Mouse (Mus musculus) kidney, postnatal 0 days (tissue): ENCODE measurements around the gene Qrich1. TPM values are rescaled to one million over a fixed set of nuclear protein-coding genes. Genes with fewer than 3 reads are reported as not detected.

Experiments used
- ATAC-seq: fragments of 200-750 bp; cut with Nextera tagmentation; replicated peaks from 2 replicates; pipeline ENCODE4 v1.8.0; 2017; ENCODE audit warnings: low read depth, moderate number of reproducible peaks, moderate TSS enrichment, moderate library complexity; ENCODE audit not compliant: low FRiP score
- DNase-seq: peaks from one replicate; pipeline ENCODE4 v3.0.0-alpha.2; 2016; ENCODE audit warnings: low spot score
- H3K27ac ChIP-seq: fragments of 300-500 bp; sonication (generic); 2 replicates; pipeline ENCODE4 v1.5.1; 2014; ENCODE audit warnings: mild to moderate bottlenecking
- H3K27me3 ChIP-seq: fragments of 300-500 bp; sonication (generic); 2 replicates; pipeline ENCODE4 v1.6.1; 2014; ENCODE audit warnings: low read length, mixed read lengths; ENCODE audit not compliant: insufficient read depth
- H3K36me3 ChIP-seq: fragments of 300-500 bp; sonication (generic); 2 replicates; pipeline ENCODE4 v1.6.1; 2014; ENCODE audit warnings: low read length, mixed read lengths; ENCODE audit not compliant: insufficient read depth
- H3K4me1 ChIP-seq: fragments of 300-500 bp; sonication (generic); replicated peaks from 2 replicates; pipeline ENCODE4 v1.6.1; 2014; ENCODE audit warnings: antibody characterized with exemption, low read length, mixed read lengths; ENCODE audit not compliant: insufficient read depth
- H3K4me2 ChIP-seq: fragments of 300-500 bp; sonication (generic); 2 replicates; pipeline ENCODE4 v1.6.1; 2014; ENCODE audit warnings: mild to moderate bottlenecking, low read length, moderate library complexity, mixed read lengths
- H3K4me3 ChIP-seq: fragments of 300-500 bp; sonication (generic); replicated peaks from 2 replicates; pipeline ENCODE4 v1.5.1; 2014; ENCODE audit warnings: low read depth, low read length
- H3K9ac ChIP-seq: fragments of 300-500 bp; sonication (generic); 2 replicates; pipeline ENCODE4 v1.6.1; 2014; ENCODE audit warnings: low read depth, low read length
- H3K9me3 ChIP-seq: fragments of 300-500 bp; sonication (generic); replicated peaks from 2 replicates; pipeline ENCODE4 v1.6.1; 2016; ENCODE audit warnings: low read length, inconsistent platforms, mixed read lengths
- CTCF ChIP-seq: IDR thresholded peaks from 2 replicates; pipeline ENCODE4 v1.5.1; 2016; ENCODE audit warnings: antibody characterized with exemption, low read depth, mild to moderate bottlenecking, moderate library complexity
- WGBS: fragments of 180-500 bp; shearing (Covaris S2); extraction: QIAGEN DNeasy Blood & Tissue Kit; methylation state at CpG from one replicate; pipeline ENCODE4 v1.1.7; 2014; 5-methylcytosine and 5-hydroxymethylcytosine counted together
- polyA plus RNA-seq: library from polyadenylated mRNA; unstranded; fragments of >200 nt; fragmentation: Nextera tagmentation; extraction: Ambion mirVana; gene quantifications from 2 replicates; pipeline ENCODE4 v1.2.1, GENCODE M21; 2015

The Qrich1 gene
- polyA plus RNA-seq, 1 experiment from 2014 or later = 87.2 TPM

DNA sequence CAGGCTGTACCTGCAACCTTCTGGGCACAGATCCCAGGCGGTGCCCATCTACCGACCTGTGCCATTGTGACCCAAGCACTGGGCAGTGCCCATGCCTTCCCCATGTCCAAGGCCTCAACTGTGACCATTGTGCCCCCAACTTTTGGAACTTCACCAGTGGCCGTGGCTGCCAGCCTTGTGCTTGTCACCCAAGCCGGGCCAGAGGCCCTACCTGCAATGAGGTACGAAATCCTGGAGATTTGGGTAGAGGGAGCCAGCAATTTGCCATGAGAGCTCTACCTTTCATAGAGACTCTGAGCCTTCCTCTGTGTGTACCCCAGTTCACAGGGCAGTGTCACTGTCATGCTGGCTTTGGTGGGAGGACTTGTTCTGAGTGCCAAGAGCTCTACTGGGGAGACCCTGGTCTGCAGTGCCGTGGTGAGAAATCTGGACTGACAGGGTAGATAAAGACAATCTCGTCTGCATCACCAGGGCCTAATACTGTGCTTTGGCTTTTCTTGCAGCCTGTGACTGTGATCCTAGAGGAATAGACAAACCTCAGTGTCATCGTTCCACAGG lies 29.6 kb upstream of the Qrich1 start:
- Histone ChIP-seq H3K9ac (no peak overlapping the region), H3K36me3 (peaks cover 72% of the 10 kb centered on the region), H3K9me3 (no peaks in the 10 kb centered on the region), H3K4me3 (no peak overlapping the region), H3K27me3 (no peaks in the 10 kb centered on the region), H3K4me2 (no peak overlapping the region), H3K27ac (no peak overlapping the region), H3K4me1 (peaks cover 4% of the 10 kb centered on the region; the same call in 1 of the 2 replicates)
- WGBS = 95% methylated on average over 8 of the region's 8 CpGs
- TF ChIP-seq CTCF = no peak
- DNase-seq = no peak
- ATAC-seq = no peak

DNA sequence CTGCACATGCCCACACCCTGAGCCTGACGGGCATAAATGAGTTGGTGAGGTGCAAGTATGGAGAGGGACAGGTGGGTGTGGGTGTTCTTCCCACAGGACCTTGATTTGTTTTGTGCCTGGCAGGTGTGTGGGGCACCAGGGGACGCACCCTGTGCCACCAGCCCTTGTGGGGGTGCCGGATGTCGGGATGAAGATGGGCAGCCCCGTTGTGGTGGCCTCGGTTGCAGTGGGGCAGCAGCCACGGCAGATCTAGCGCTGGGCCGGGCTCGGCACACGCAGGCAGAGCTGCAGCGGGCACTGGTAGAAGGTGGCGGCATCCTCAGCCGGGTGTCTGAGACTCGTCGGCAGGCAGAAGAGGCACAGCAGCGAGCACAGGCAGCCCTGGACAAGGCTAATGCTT lies 28.2 kb upstream of the Qrich1 start:
- no peak for DNase-seq
- Histone ChIP-seq H3K27me3 (no peaks in the 10 kb centered on the region), H3K4me3 (no peak overlapping the region), H3K4me2 (no peak overlapping the region), H3K9me3 (no peaks in the 10 kb centered on the region), H3K4me1 (peaks cover 9% of the 10 kb centered on the region; the same call in 1 of the 2 replicates), H3K36me3 (peaks cover 70% of the 10 kb centered on the region), H3K27ac (no peak overlapping the region), H3K9ac (no peak overlapping the region)
- WGBS = 97% methylated on average over 17 of the region's 17 CpGs
- TF ChIP-seq CTCF = no peak
- no peak for ATAC-seq

DNA sequence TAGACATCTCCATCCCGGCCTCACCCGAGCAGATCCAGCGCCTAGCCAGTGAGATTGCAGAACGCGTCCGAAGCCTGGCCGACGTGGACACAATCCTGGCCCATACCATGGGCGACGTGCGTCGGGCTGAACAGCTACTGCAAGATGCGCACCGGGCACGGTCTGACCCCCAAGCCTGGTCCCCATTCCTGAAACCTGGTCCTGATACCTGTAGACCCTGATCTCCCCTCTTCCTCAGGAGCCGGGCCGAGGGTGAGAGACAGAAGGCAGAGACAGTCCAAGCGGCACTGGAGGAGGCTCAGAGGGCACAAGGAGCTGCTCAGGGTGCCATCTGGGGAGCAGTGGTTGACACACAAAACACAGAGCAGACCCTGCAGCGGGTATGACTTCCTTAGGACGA lies 27.4 kb upstream of the Qrich1 start:
- ATAC-seq (no peak), DNase-seq (no peak)
- WGBS = 97% methylated on average over 20 of the region's 20 CpGs
- no peak for TF ChIP-seq CTCF
- no peak overlapping the region for H3K4me2 ChIP-seq
- H3K9me3 ChIP-seq = no peaks in the 10 kb centered on the region
- no peaks in the 10 kb centered on the region for H3K27me3 ChIP-seq
- H3K4me1 ChIP-seq = peaks cover 9% of the 10 kb centered on the region; the same call in 1 of the 2 replicates
- no peak overlapping the region for H3K9ac ChIP-seq
- H3K36me3 ChIP-seq = peaks cover 70% of the 10 kb centered on the region
- H3K4me3 ChIP-seq = no peak overlapping the region
- H3K27ac ChIP-seq = peak overlapping the region; percentile 98; the same call in 1 of the 2 replicates

DNA sequence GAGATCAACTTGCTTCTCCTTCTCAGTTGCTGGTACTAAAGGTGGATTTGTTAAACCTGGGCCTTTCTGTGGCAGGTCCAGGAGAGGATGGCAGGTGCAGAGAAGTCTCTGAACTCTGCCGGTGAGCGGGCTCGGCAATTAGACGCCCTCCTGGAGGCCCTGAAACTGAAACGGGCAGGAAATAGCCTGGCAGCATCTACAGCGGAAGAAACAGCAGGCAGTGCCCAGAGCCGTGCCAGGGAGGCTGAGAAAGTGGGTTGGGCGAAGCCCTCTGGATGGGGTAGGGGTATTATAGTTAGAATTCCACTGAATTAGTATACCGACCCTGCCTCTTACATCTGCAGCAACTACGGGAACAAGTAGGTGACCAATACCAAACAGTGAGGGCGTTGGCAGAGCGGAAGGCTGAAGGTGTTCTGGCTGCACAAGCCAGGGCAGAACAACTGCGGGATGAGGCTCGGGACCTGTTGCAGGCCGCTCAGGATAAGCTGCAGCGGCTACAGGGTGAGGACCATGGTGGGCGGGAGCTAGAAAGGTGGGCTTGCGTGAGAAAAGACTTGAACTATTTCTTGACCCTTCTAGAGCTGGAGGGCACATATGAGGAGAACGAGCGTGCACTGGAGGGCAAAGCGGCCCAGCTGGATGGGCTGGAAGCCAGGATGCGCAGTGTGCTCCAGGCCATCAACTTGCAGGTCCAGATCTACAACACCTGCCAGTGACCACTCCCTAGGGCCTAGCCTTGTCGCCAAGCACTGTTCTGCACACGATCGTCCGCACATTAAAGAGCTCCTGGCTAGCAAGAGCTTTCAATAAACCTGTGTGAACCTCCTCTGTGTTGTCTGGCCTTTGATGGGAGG lies 26.7 kb upstream of the Qrich1 start:
- H3K36me3 ChIP-seq = peaks cover 73% of the 10 kb centered on the region
- no peaks in the 10 kb centered on the region for H3K27me3 ChIP-seq
- peaks cover 9% of the 10 kb centered on the region; the same call in 1 of the 2 replicates for H3K4me1 ChIP-seq
- peak overlapping the region; percentile 92 for H3K9ac ChIP-seq
- DNase-seq (no peak), ATAC-seq (no peak)
- H3K4me2 ChIP-seq = peak overlapping the region; percentile 55
- TF ChIP-seq CTCF = no peak
- WGBS = 58% methylated on average over 26 of the region's 26 CpGs
- H3K4me3 ChIP-seq = peak overlapping the region; percentile 98
- H3K9me3 ChIP-seq = no peaks in the 10 kb centered on the region
- H3K27ac ChIP-seq = peak overlapping the region; percentile 98

DNA sequence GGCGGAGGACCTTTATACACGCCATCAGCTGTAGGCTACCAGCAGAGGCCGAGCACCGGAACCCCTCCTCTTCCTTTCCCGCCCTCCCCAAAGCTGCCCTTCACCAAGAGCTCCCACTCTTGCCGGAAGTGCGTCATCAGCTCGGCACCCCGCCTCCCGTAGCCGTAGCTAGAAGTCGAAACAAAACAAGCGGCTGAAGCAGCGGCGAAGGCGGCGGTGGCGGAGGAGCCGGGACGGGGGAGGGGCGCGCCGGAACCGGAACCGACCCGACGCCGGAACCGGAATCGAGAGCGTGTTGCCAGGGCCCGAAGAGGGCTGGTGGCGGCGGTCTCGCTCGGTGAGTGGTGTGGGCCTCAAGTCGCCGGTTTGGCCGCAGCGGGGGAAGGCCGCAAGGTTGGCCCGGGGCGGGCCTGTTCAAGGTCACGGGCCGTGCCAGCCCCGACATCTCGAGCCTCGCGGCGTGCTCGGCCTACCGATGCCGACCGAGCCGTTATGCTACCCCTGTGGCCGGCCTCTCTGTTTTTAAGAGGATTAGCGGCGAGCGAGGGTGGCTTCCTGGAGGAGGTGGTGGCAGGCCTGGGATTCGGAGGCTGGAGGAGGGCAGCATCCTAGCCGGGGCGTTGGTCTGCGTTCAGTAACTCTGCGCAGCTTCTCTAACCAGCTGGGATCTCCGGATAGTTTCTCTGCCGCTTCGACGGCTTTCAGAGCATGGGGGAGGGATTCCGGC lies 25.9 kb upstream of the Qrich1 start, which contains the start of gene Usp19:
Usp19 (plus strand) TSS at position 44 of the 727 bp plus-strand sequence.
- DNase-seq (peak; percentile 99), ATAC-seq (peak; percentile 94)
- H3K9ac ChIP-seq = peak within 1 kb of the TSS; percentile 92
- no peaks in the 10 kb centered on the region for H3K9me3 ChIP-seq
- WGBS = under 1% methylated on average over 69 of the region's 69 CpGs
- peak within 1 kb of the TSS; percentile 98 for H3K27ac ChIP-seq
- peaks cover 73% of the 10 kb centered on the region for H3K36me3 ChIP-seq
- H3K4me1 ChIP-seq = peaks cover 9% of the 10 kb centered on the region; the same call in 1 of the 2 replicates
- H3K4me2 ChIP-seq = peak within 1 kb of the TSS; percentile 55
- 0 out of 2 replicates have a peak, but pooled peaks have one; percentile 2 for TF ChIP-seq CTCF
- no peaks in the 10 kb centered on the region for H3K27me3 ChIP-seq
- H3K4me3 ChIP-seq = peak within 1 kb of the TSS; percentile 98

DNA sequence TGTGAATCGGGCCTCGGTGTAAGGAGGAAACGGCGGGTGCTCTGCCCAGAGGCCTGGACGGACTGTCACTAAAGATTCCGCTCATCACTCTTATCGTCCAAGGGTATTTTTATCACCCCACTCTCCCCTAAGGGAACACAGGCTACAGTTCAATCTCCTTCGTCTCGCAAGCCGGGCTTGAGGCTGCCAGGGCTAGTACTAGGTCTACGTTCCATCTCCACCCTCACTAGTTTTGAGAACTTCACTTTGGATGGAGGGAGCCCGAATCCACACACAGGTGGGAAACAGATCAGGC lies 25.4 kb upstream of the Qrich1 start:
- peaks cover 9% of the 10 kb centered on the region; the same call in 1 of the 2 replicates for H3K4me1 ChIP-seq
- no peak for TF ChIP-seq CTCF
- H3K9me3 ChIP-seq = no peaks in the 10 kb centered on the region
- H3K4me3 ChIP-seq = peak overlapping the region; percentile 98
- peak overlapping the region; percentile 55 for H3K4me2 ChIP-seq
- DNase-seq (no peak), ATAC-seq (no peak)
- H3K27me3 ChIP-seq = no peaks in the 10 kb centered on the region
- peak overlapping the region; percentile 92 for H3K9ac ChIP-seq
- WGBS = 3% methylated on average over 12 of the region's 12 CpGs
- H3K36me3 ChIP-seq = peaks cover 73% of the 10 kb centered on the region
- peak overlapping the region; percentile 98 for H3K27ac ChIP-seq
